Mouse (Mus musculus) hindbrain, embryonic 15.5 days (tissue): ENCODE results near the gene Sult4a1. TPM values are rescaled to one million over a fixed set of nuclear protein-coding genes. Genes with fewer than 3 reads are reported as not detected.

Source experiments
- ATAC-seq: fragments of 200-750 bp; cut with Nextera tagmentation; 2 replicates; pipeline ENCODE4 v1.8.0; 2017; ENCODE audit warnings: low read depth, moderate number of reproducible peaks, moderate TSS enrichment; ENCODE audit not compliant: low FRiP score
- H3K27ac ChIP-seq: fragments of 300-500 bp; sonication (generic); replicated peaks from 2 replicates; pipeline ENCODE4 v1.5.1; 2015; ENCODE audit warnings: mild to moderate bottlenecking, inconsistent platforms
- H3K27me3 ChIP-seq: fragments of 300-500 bp; sonication (generic); 2 replicates; pipeline ENCODE4 v1.6.1; 2015; ENCODE audit warnings: control low read depth, inconsistent platforms
- H3K36me3 ChIP-seq: fragments of 300-500 bp; sonication (generic); 2 replicates; pipeline ENCODE4 v1.6.1; 2015; ENCODE audit warnings: control low read depth, inconsistent platforms
- H3K4me1 ChIP-seq: fragments of 300-500 bp; sonication (generic); replicated peaks from 2 replicates; pipeline ENCODE4 v1.6.1; 2015; ENCODE audit warnings: control low read depth, inconsistent platforms
- H3K4me2 ChIP-seq: fragments of 300-500 bp; sonication (generic); 2 replicates; pipeline ENCODE4 v1.6.1; 2015; ENCODE audit warnings: moderate library complexity, mild to moderate bottlenecking, inconsistent platforms
- H3K4me3 ChIP-seq: fragments of 300-500 bp; sonication (generic); 2 replicates; pipeline ENCODE4 v1.5.1; 2015; ENCODE audit warnings: mild to moderate bottlenecking, inconsistent platforms
- H3K9ac ChIP-seq: fragments of 300-500 bp; sonication (generic); 2 replicates; pipeline ENCODE4 v1.6.1; 2015; ENCODE audit warnings: inconsistent platforms
- H3K9me3 ChIP-seq: fragments of 300-500 bp; sonication (generic); 2 replicates; pipeline ENCODE4 v1.6.1; 2016; ENCODE audit warnings: control low read depth, inconsistent platforms
- WGBS: fragments of 180-500 bp; shearing (Covaris S2); methylation state at CpG from one replicate; pipeline ENCODE4 v1.1.7; 2015; 5-methylcytosine and 5-hydroxymethylcytosine counted together
- polyA plus RNA-seq: library from polyadenylated mRNA; unstranded; fragments of >200 nt; fragmentation: Nextera tagmentation; extraction: Ambion mirVana; gene quantifications from 2 replicates; pipeline ENCODE4 v1.2.1, GENCODE M21; 2015

Gene Sult4a1
- polyA plus RNA-seq, 1 experiment from 2014 or later: 120 TPM

DNA sequence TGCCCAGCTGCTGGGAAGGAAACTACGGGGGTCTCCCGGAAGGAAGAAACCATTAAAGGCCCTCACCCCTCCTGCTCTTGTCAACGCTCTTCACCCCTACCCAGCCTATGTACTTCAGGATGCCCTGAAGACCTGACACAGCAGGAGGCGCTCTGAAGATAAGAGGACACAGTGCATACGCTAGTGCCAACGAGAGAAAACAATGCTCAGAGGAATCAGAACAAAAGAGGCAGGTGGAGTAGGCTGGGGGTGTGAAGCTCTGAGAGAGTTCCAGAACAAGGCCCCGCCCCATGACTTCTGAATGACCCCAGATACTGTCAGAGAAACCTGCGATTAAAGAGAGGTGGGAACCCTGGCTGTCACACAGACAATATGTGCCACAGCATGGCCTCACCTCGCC is 18.8 kb downstream of the Sult4a1 start:
- WGBS: 40% methylated on average over 9 of the region's 9 CpGs
- Histone ChIP-seq H3K27ac (no peak overlapping the region), H3K4me1 (no peaks in the 10 kb centered on the region), H3K4me2 (no peak overlapping the region), H3K9me3 (no peaks in the 10 kb centered on the region), H3K36me3 (peaks cover 7% of the 10 kb centered on the region; the same call in 1 of the 2 replicates), H3K27me3 (no peaks in the 10 kb centered on the region), H3K4me3 (no peak overlapping the region), H3K9ac (no peak overlapping the region)
- ATAC-seq: no peak

DNA sequence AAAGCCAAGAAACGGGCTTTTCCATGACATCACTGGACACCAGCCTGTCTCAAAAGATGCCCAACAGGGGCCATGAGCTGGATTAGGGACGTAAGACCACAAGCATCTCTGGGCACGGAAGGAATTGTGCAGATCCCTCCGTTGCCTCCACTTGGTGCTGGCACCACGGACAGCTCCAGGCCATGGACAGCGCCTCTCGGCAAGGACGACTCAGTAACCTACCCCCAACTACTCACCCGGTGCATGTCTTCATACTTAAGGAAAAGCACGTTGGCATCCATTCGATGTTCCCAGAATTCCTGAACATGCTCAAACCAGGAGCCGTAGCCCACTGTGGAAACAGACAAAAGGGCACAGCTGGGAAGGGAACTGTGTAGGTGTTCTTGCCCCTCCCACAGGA is 19.2 kb downstream of the Sult4a1 start:
- H3K36me3 ChIP-seq: peaks cover 7% of the 10 kb centered on the region; the same call in 1 of the 2 replicates
- H3K4me1 ChIP-seq: no peaks in the 10 kb centered on the region
- no peak overlapping the region for H3K4me2 ChIP-seq
- no peak overlapping the region for H3K9ac ChIP-seq
- ATAC-seq: no peak
- H3K9me3 ChIP-seq: no peaks in the 10 kb centered on the region
- WGBS: 48% methylated on average over 12 of the region's 12 CpGs
- no peaks in the 10 kb centered on the region for H3K27me3 ChIP-seq
- H3K4me3 ChIP-seq: no peak overlapping the region
- no peak overlapping the region for H3K27ac ChIP-seq

DNA sequence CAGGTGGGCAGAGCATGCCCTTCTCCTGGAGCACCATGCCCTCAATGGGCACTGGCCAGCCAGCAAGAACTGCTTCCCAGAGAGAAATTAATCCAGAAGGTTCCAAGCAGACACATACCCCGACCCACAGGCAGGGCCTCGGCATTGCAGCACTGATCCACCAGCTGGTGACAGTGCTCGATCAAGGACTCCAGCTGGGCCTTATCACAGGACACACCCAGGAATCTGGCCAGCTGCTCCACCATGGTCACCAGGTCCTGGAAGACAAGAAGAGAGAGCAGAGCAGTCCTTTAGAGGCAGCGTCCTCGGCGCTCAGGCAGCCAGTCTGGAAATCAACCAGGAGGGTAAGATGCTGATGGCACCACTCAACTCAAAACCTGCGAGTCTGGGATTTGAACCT is 25.5 kb downstream of the Sult4a1 start:
- Histone ChIP-seq H3K36me3 (0 out of 2 replicates have a peak, but pooled peaks cover 2% of the 10 kb centered on the region), H3K27ac (no peak overlapping the region), H3K4me2 (no peak overlapping the region), H3K4me3 (no peak overlapping the region), H3K9ac (no peak overlapping the region), H3K9me3 (no peaks in the 10 kb centered on the region), H3K4me1 (no peaks in the 10 kb centered on the region), H3K27me3 (no peaks in the 10 kb centered on the region)
- whole genome bisulfite sequencing: 85% methylated on average over 7 of the region's 7 CpGs
- no peak for ATAC-seq

DNA sequence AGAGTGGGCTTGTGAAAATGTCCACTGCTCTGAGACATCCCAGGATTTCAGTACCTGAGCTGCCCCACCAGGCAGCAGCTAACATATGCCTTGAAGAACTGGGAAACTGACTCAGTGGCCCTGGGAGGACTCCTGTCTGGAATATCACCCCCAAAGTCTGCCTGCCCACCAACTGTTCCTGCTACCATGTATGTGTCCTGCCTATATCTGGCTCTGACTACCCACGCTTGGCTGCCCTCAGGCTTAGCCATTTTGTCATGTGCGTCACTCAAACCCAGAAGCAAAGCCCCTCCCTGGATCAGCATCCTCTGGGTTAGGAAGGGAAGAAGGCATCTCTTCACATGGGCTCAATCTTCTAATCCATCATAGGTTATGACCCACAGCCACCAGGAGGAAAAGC is 26.0 kb downstream of the Sult4a1 start:
- Histone ChIP-seq H3K27ac (no peak overlapping the region), H3K4me2 (no peak overlapping the region), H3K9me3 (no peaks in the 10 kb centered on the region), H3K4me3 (no peak overlapping the region), H3K4me1 (peaks cover 5% of the 10 kb centered on the region), H3K9ac (no peak overlapping the region), H3K36me3 (0 out of 2 replicates have a peak, but pooled peaks cover 2% of the 10 kb centered on the region), H3K27me3 (no peaks in the 10 kb centered on the region)
- WGBS: 89% methylated on average over 2 of the region's 2 CpGs
- no peak for ATAC-seq

DNA sequence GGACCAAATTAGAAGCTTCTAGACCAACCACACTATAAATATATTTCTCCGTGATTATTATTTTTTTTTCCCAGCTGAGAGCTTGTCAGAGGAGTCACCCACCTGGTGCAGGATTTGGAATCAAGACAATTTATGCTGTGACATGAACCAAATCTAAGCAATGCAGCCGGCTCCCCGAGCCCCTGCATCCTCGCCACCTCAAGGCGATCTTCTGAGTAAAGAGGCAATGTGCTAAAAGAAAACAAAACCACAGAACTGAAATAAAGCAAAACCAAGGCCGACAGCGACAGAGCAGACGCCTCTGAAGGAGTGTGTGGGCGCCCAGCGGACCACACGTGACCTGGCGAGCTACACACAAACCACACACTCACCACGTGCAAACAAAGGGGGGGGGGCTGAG is 26.9 kb downstream of the Sult4a1 start:
- ATAC-seq: no peak
- Histone ChIP-seq H3K4me2 (no peak overlapping the region), H3K4me3 (no peak overlapping the region), H3K27ac (no peak overlapping the region), H3K27me3 (no peaks in the 10 kb centered on the region), H3K36me3 (0 out of 2 replicates have a peak, but pooled peaks cover 2% of the 10 kb centered on the region), H3K9ac (no peak overlapping the region), H3K9me3 (no peaks in the 10 kb centered on the region), H3K4me1 (peaks cover 11% of the 10 kb centered on the region)
- WGBS: 79% methylated on average over 13 of the region's 13 CpGs

DNA sequence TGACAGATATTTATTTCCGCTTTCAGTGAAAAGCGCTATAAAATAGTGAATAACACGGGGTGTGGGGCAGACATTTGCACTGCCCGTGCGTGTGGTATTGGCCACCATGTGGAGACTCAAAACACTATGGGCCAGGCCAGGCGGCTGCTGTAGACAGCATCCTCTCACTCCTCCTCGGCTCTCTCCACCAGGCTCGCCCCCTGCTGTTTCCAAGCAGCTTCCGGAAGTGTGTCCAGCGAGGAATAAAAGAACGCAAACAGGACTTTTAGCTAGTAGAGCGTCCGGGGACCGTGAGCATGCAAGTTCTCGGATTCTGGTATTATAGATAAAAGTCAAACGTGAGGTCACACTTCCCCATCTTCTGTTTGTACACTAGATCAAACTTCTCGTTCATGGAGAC is 28.4 kb downstream of the Sult4a1 start:
- Histone ChIP-seq H3K4me3 (no peak overlapping the region), H3K27me3 (no peaks in the 10 kb centered on the region), H3K27ac (no peak overlapping the region), H3K36me3 (0 out of 2 replicates have a peak, but pooled peaks cover 2% of the 10 kb centered on the region), H3K9ac (no peak overlapping the region), H3K4me1 (peaks cover 16% of the 10 kb centered on the region), H3K9me3 (no peaks in the 10 kb centered on the region), H3K4me2 (no peak overlapping the region)
- WGBS: 52% methylated on average over 17 of the region's 17 CpGs
- no peak for ATAC-seq

DNA sequence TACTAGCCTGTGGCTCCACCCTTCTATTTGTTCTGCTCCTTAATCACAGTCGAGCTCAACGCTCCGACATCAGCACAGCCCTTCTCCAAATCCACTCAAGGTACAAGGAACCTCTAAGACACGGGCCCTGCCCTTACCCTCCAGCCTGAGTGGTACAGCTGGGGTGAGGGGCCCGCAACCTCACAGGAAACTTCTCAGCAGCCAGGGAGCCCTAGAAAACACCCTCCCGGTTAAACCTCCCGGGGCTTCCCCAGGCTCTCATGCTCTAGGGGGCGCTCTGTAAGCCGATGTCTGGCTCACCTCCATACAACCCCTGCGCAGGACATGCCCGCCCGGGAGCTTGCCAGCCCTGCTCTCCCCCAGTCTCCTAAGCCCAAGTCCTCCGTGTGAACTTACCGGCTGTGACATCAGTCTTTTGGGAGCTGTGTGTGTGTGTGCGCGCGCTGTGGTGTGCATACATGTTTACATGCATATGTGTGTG is 30.8 kb downstream of the Sult4a1 start:
- Histone ChIP-seq H3K9me3 (no peaks in the 10 kb centered on the region), H3K27me3 (0 out of 2 replicates have a peak, but pooled peaks cover 2% of the 10 kb centered on the region), H3K9ac (no peak overlapping the region), H3K4me2 (no peak overlapping the region), H3K4me1 (peaks cover 23% of the 10 kb centered on the region), H3K27ac (no peak overlapping the region), H3K36me3 (0 out of 2 replicates have a peak, but pooled peaks cover 2% of the 10 kb centered on the region), H3K4me3 (no peak overlapping the region)
- 16% methylated on average over 17 of the region's 17 CpGs for WGBS
- no peak for ATAC-seq

DNA sequence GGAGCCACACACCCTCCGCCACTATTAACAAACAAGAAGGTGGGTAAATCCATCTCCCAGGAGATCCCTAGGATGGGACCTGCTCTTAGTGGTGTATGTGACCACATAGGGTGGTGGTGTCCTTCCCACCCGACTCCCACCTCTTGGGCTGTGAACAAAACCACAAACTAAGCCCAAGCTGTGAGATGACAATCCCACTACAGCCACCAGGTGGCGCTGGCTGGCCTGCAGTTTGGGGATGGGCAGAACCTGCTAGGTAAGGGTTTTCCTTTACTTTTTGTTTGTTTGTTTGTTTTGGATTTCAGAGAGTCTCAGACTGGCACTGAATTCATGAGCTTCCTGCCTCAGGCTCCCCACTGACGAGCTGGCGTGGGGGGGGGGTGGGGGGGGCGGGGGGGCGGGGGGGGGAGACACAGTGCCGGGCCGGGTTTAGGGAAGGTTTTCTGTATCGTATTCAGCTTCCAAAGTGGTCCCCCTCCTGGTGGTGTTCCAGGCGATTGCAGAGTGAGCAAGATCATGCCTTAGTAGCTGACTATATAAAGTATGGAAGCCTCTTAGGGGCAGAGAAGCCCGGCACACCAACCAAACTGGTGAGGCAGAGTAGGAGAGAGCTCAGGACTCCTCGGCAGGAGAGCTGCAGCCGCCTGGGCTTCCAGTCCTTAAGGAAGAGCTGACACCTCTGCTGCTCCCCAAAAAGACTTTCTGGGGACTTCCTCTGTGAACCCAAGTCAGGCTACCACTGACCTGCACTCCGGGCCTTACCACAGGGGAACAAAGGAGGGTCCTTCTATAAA is 31.4 kb downstream of the Sult4a1 start:
- H3K4me2 ChIP-seq: no peak overlapping the region
- H3K27ac ChIP-seq: no peak overlapping the region
- H3K4me1 ChIP-seq: peaks cover 30% of the 10 kb centered on the region
- H3K9me3 ChIP-seq: no peaks in the 10 kb centered on the region
- H3K27me3 ChIP-seq: 0 out of 2 replicates have a peak, but pooled peaks cover 2% of the 10 kb centered on the region
- 8% methylated on average over 15 of the region's 15 CpGs for WGBS
- H3K9ac ChIP-seq: no peak overlapping the region
- 0 out of 2 replicates have a peak, but pooled peaks cover 2% of the 10 kb centered on the region for H3K36me3 ChIP-seq
- H3K4me3 ChIP-seq: no peak overlapping the region
- ATAC-seq: peak; percentile 36

DNA sequence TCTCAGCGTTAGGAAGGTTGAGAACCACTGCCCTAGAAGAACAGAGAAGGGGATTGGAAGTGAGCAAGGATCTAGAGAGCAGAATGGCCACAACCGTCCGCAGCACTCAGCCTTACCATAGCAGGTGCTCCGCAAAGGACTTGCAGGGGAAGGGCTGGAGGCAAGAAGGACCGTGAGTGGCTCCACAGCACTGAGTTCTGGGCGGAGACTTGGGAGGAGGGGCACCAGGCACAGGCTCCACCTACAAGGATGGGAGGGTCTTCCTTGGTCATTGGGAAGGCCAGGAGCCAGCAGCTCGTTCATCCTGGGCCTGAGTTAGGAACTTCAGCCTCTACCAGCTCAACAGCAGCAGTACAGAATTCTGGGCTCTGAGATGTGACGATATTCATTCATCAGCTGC is 32.5 kb downstream of the Sult4a1 start:
- no peak overlapping the region for H3K9ac ChIP-seq
- ATAC-seq: no peak
- peaks cover 40% of the 10 kb centered on the region for H3K4me1 ChIP-seq
- no peaks in the 10 kb centered on the region for H3K36me3 ChIP-seq
- no peaks in the 10 kb centered on the region for H3K9me3 ChIP-seq
- H3K27me3 ChIP-seq: peaks cover 3% of the 10 kb centered on the region; the same call in 1 of the 2 replicates
- no peak overlapping the region for H3K27ac ChIP-seq
- 26% methylated on average over 8 of the region's 8 CpGs for WGBS
- H3K4me3 ChIP-seq: no peak overlapping the region
- H3K4me2 ChIP-seq: no peak overlapping the region

DNA sequence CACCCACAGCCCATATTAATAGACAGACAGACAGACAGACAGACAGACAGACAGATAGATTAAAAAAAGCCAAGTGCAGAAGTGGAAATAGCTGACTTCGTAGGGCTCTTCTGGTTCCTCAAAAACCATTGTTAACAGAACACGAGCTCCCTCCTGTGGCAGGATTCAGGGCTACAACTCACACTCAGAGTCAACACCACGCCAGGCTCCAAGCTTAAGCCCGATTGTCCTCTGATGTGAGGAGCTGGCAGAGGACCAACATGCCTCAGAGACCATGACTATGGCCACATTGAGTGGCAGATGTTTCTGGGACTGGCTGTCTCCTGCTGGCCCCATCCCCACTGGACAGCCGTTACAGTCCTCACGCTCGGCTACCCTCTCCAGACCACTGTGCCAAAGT is 33.3 kb downstream of the Sult4a1 start:
- H3K4me1 ChIP-seq: peaks cover 41% of the 10 kb centered on the region
- H3K4me2 ChIP-seq: no peak overlapping the region
- peak; percentile 54 for ATAC-seq
- H3K36me3 ChIP-seq: no peaks in the 10 kb centered on the region
- peaks cover 6% of the 10 kb centered on the region; the same call in 1 of the 2 replicates for H3K27me3 ChIP-seq
- H3K9me3 ChIP-seq: no peaks in the 10 kb centered on the region
- WGBS: 11% methylated on average over 7 of the region's 7 CpGs
- H3K9ac ChIP-seq: no peak overlapping the region
- H3K4me3 ChIP-seq: no peak overlapping the region
- H3K27ac ChIP-seq: no peak overlapping the region

DNA sequence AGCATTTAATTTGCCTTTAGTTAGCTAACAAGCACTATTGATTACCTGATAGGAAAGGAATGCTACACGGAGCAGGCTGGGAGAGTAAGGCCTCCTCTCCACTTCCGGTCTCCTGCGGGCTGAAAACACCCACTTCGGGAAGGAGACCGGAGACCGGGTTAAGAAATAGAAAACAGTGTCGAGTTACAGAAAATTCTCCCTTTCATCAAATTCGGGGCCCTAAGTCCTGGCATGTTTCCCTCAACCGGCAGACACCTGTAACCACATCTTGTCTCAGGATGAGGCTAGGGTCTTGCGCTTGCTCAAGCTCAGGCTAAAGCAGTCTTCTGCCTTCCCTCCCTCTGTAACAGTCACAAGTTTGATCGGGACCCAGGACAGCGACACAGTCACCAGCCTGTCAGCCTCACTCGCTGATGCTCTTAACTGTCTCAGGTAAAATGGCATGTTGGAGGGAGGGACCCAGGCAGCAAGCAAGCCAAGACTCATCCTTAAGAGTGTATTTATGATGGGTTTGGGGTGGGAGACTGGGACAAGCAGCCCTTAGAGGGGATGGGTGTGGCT is 35.4 kb downstream of the Sult4a1 start:
- H3K4me3 ChIP-seq: no peak overlapping the region
- peak overlapping the region; percentile 27 for H3K4me2 ChIP-seq
- no peak for ATAC-seq
- H3K36me3 ChIP-seq: no peaks in the 10 kb centered on the region
- peaks cover 43% of the 10 kb centered on the region for H3K4me1 ChIP-seq
- H3K9ac ChIP-seq: no peak overlapping the region
- no peaks in the 10 kb centered on the region for H3K9me3 ChIP-seq
- peak overlapping the region; percentile 22; the same call in 1 of the 2 replicates for H3K27ac ChIP-seq
- 10% methylated on average over 13 of the region's 13 CpGs for WGBS
- H3K27me3 ChIP-seq: peaks cover 15% of the 10 kb centered on the region

DNA sequence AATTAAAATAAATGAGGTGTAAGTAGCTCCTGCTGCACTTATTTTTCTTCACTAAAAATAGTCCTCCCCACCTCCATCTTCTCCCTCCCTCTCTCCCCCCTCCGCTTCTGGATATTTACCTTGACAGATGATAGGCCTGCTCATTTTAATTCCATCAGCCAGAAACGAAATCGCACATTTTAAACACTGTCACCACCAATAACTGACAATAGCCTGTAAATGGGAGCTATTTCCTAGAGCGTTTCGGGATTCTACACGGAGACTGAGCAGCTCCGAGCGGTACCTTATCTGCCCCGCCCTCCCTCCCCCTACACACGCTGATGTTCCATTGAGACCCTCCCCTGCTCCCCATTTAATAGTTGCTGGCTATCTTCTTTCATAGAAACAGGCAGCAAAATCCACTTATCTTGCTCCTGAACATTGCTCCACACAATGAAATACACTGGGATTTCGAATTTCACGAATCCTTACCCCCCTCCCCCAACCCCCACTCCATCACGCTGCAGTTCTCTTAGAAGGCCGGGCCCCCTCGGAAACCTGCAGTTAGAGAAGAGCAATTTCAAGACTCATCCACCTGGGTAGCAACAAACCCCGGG is 36.0 kb downstream of the Sult4a1 start:
- Histone ChIP-seq H3K27ac (peak overlapping the region; percentile 22; the same call in 1 of the 2 replicates), H3K9ac (no peak overlapping the region)
- 10% methylated on average over 16 of the region's 16 CpGs for WGBS

More for the DNA sequence above, 36.0 kb downstream of the Sult4a1 start:
- H3K4me1 ChIP-seq: peaks cover 44% of the 10 kb centered on the region
- peaks cover 15% of the 10 kb centered on the region for H3K27me3 ChIP-seq
- ATAC-seq: no peak
- H3K4me3 ChIP-seq: no peak overlapping the region
- H3K4me2 ChIP-seq: peak overlapping the region; percentile 27
- no peaks in the 10 kb centered on the region for H3K9me3 ChIP-seq
- H3K36me3 ChIP-seq: no peaks in the 10 kb centered on the region
